Mouse (Mus musculus): Measurements from ENCODE around the gene Sphk2.

The Sphk2 gene

GRCm38 (mm10) chr7:45723781-45724180, 6.0 kb upstream of the Sphk2 start:
- DNase-seq (ENCODE audit: extremely low spot score), result no peak

GRCm38 (mm10) chr7:45723301-45723700, 5.5 kb upstream of the Sphk2 start:
- DNase-seq (ENCODE audit: extremely low spot score), result no peak

GRCm38 (mm10) chr7:45722348-45722713, 4.5 kb upstream of the Sphk2 start:
- no peak for DNase-seq (ENCODE audit: extremely low spot score)

GRCm38 (mm10) chr7:45721642-45722347, 4.0 kb upstream of the Sphk2 start:
- DNase-seq (ENCODE audit: extremely low spot score), result no peak

- no peak for DNase-seq (ENCODE audit: extremely low spot score)
Observed at GRCm38 (mm10) chr7:45721234-45721571, 3.4 kb upstream of the Sphk2 start.

- no peak for DNase-seq (ENCODE audit: extremely low spot score)
Observed at GRCm38 (mm10) chr7:45720413-45721233, 2.8 kb upstream of the Sphk2 start, which contains the start of gene Fam83e. Fam83e (plus strand) TSS chr7:45721212.

GRCm38 (mm10) chr7:45719738-45720412, 2.1 kb upstream of the Sphk2 start:
- DNase-seq (ENCODE audit: extremely low spot score), result no peak

GRCm38 (mm10) chr7:45719180-45719579, 1.4 kb upstream of the Sphk2 start:
- DNase-seq (ENCODE audit: extremely low spot score), result no peak

GRCm38 (mm10) chr7:45718331-45718730, 529 bp upstream of the Sphk2 start:
- no peak for DNase-seq (ENCODE audit: extremely low spot score)

- DNase-seq (ENCODE audit: extremely low spot score), result no peak
Observed at GRCm38 (mm10) chr7:45716952-45717917, 567 bp downstream of the Sphk2 start.

- DNase-seq (ENCODE audit: extremely low spot score), result no peak
Observed at GRCm38 (mm10) chr7:45716460-45716857, 1.3 kb downstream of the Sphk2 start.

GRCm38 (mm10) chr7:45715741-45716459, 1.9 kb downstream of the Sphk2 start:
- no peak for DNase-seq (ENCODE audit: extremely low spot score)

GRCm38 (mm10) chr7:45715090-45715708, 2.6 kb downstream of the Sphk2 start, which contains the start of gene Rpl18:
Rpl18 (plus strand) TSS chr7:45715457.
- peak; percentile 94 for DNase-seq (ENCODE audit: extremely low spot score)

GRCm38 (mm10) chr7:45714630-45715089, 3.1 kb downstream of the Sphk2 start:
- DNase-seq (ENCODE audit: extremely low spot score), result no peak

- no peak for DNase-seq (ENCODE audit: extremely low spot score)
Observed at GRCm38 (mm10) chr7:45713881-45714520, 3.8 kb downstream of the Sphk2 start.

- DNase-seq (ENCODE audit: extremely low spot score), result no peak
Observed at GRCm38 (mm10) chr7:45713396-45713795, 4.4 kb downstream of the Sphk2 start.

GRCm38 (mm10) chr7:45712022-45712757, 5.6 kb downstream of the Sphk2 start:
- DNase-seq (ENCODE audit: extremely low spot score), result no peak

GRCm38 (mm10) chr7:45711316-45712021, 6.3 kb downstream of the Sphk2 start:
- DNase-seq (ENCODE audit: extremely low spot score), result no peak
